Mouse (Mus musculus): Measurements from ENCODE around the gene Olfr965.
"Not testable (repeated sequence)": the region's sequence is repeated elsewhere in the genome, so short reads cannot be mapped to it uniquely, and the experiment has no call there.

Olfr965 gene

GRCm38 (mm10) chr9:39711053-39711452 lies at the start of gene Olfr965:
Gene Olfr965 (plus strand): TSS chr9:39711353.
- no peak for DNase-seq

GRCm38 (mm10) chr9:39666905-39667304 lies 44.2 kb upstream of the Olfr965 start, which contains the start of gene Olfr963:
Gene Olfr963 (plus strand): TSS chr9:39667205.
- no peak for DNase-seq

- DNase-seq = no peak
Observed at GRCm38 (mm10) chr9:39669723-39670122, 41.4 kb upstream of the Olfr965 start.

GRCm38 (mm10) chr9:39674820-39675219 lies 36.3 kb upstream of the Olfr965 start:
- DNase-seq = no peak

GRCm38 (mm10) chr9:39678557-39678956 lies 32.6 kb upstream of the Olfr965 start:
- no peak for DNase-seq

- no peak for DNase-seq
Observed at GRCm38 (mm10) chr9:39679280-39679679, 31.9 kb upstream of the Olfr965 start.

- DNase-seq = not testable (repeated sequence)
Observed at GRCm38 (mm10) chr9:39701123-39701522, 10.0 kb upstream of the Olfr965 start.

- no peak for DNase-seq
Observed at GRCm38 (mm10) chr9:39707017-39707416, 4.1 kb upstream of the Olfr965 start, which contains the start of gene Olfr149. Gene Olfr149 (minus strand): TSS chr9:39707117.

GRCm38 (mm10) chr9:39708958-39709357 lies 2.2 kb upstream of the Olfr965 start:
- no peak for DNase-seq

GRCm38 (mm10) chr9:39730678-39731077 lies 19.5 kb downstream of the Olfr965 start, which contains the start of gene Olfr150:
Gene Olfr150 (plus strand): TSS chr9:39730978.
- no peak for DNase-seq

GRCm38 (mm10) chr9:39740741-39741140 lies 29.6 kb downstream of the Olfr965 start:
- DNase-seq = no peak

- no peak for DNase-seq
Observed at GRCm38 (mm10) chr9:39745949-39746348, 34.8 kb downstream of the Olfr965 start, which contains the start of gene Olfr967. Gene Olfr967 (plus strand): TSS chr9:39746249.

- DNase-seq = no peak
Observed at GRCm38 (mm10) chr9:39746428-39746827, 35.3 kb downstream of the Olfr965 start.

Measured in cerebellum, adult 11-12 months (tissue).